In the genomic region with DNA sequence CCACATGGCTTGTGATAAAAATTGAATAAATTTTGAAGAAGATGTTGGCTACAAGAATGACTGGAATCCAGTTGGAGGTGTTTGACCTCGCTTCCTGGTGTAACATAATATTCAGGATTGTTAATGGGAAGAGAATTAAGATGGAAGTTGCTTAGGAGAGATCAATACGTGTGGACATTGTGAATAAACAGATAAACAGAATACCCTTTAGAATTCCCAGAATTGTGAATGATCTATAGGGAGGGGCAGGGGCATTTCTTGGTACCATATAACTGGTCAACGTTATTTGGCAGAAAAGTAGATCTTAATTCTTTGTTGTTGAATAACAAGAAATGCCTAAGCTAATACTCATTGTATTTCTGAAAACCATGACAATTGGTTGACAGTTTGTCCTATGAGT, we compare ENCODE assay signal across 9 mouse cellular contexts. TPM values are rescaled to one million over a fixed set of nuclear protein-coding genes. Genes with fewer than 3 reads are reported as not detected.
DNase-seq lines count a peak whose midpoint lies in the region; ATAC-seq and TF ChIP-seq lines count a peak whose summit lies in the region.
"Had no signal": no experiment of that assay in that cellular context is flagged by ENCODE, and none has a peak within 500 bp of the region (broad histone marks: within the 10 kb centered on the region; RNA-seq: fewer than 3 reads in every experiment).

No protein-coding gene starts in this region.

- H3K36me3 ChIP-seq in kidney, postnatal 0 days (ENCODE audit: insufficient read depth, low read length): no peaks in the 10 kb centered on the region
- peaks cover 8% of the 10 kb centered on the region; the same call in 1 of the 2 replicates for H3K36me3 ChIP-seq in embryonic facial prominence, embryonic 10.5 days (replicated peaks)
- H3K36me3 ChIP-seq in hindbrain, postnatal 0 days (ENCODE audit: insufficient read depth, low read length): no peaks in the 10 kb centered on the region
- H3K36me3 ChIP-seq in midbrain, embryonic 16.5 days (ENCODE audit: control insufficient read depth, insufficient read depth, low read length): no peaks in the 10 kb centered on the region

- no peak overlapping the region for H3K27ac ChIP-seq in kidney, postnatal 0 days
- H3K27ac ChIP-seq in embryonic facial prominence, embryonic 10.5 days (replicated peaks): no peak overlapping the region
- H3K27ac ChIP-seq in hindbrain, postnatal 0 days: no peak overlapping the region
- no peak overlapping the region for H3K27ac ChIP-seq in midbrain, embryonic 16.5 days (ENCODE audit: low read length)

- peak overlapping the region; percentile 16; the same call in 1 of the 2 replicates for H3K4me3 ChIP-seq in kidney, postnatal 0 days (replicated peaks; ENCODE audit: low read depth, low read length)
- H3K4me3 ChIP-seq in embryonic facial prominence, embryonic 10.5 days: peak overlapping the region; percentile 84
- H3K4me3 ChIP-seq in hindbrain, postnatal 0 days (ENCODE audit: low read length): peak overlapping the region; percentile 83
- H3K4me3 ChIP-seq in midbrain, embryonic 16.5 days (ENCODE audit: low read depth, low read length): peak overlapping the region; percentile 35

- H3K4me1 ChIP-seq in kidney, postnatal 0 days (replicated peaks; ENCODE audit: insufficient read depth, low read length): peaks cover 7% of the 10 kb centered on the region; the same call in 1 of the 2 replicates
- H3K4me1 ChIP-seq in embryonic facial prominence, embryonic 10.5 days: peaks cover 12% of the 10 kb centered on the region
- peaks cover 7% of the 10 kb centered on the region; the same call in 1 of the 2 replicates for H3K4me1 ChIP-seq in hindbrain, postnatal 0 days (ENCODE audit: insufficient read depth, low read length)
- peaks cover 28% of the 10 kb centered on the region for H3K4me1 ChIP-seq in midbrain, embryonic 16.5 days (ENCODE audit: control insufficient read depth, insufficient read depth, low read length)

- ATAC-seq in kidney, postnatal 0 days (replicated peaks; ENCODE audit: low FRiP score, low read depth): no peak
- no peak for ATAC-seq in hindbrain, postnatal 0 days
- no peak for ATAC-seq in midbrain, embryonic 16.5 days

- no peaks in the 10 kb centered on the region for H3K27me3 ChIP-seq in kidney, postnatal 0 days (ENCODE audit: insufficient read depth, low read length)
- no peaks in the 10 kb centered on the region for H3K27me3 ChIP-seq in embryonic facial prominence, embryonic 10.5 days (replicated peaks; ENCODE audit: low read depth, poor library complexity, severe bottlenecking)
- H3K27me3 ChIP-seq in hindbrain, postnatal 0 days (ENCODE audit: insufficient read depth, low read length): no peaks in the 10 kb centered on the region
- H3K27me3 ChIP-seq in midbrain, embryonic 16.5 days (ENCODE audit: control insufficient read depth, insufficient read depth, low read depth, low read length): no peaks in the 10 kb centered on the region

- no peak for TF ChIP-seq CTCF in kidney, postnatal 0 days (IDR thresholded peaks at IDR 0.05; ENCODE audit: low read depth)
- no peak for TF ChIP-seq CTCF in hindbrain, postnatal 0 days (IDR thresholded peaks at IDR 0.05; ENCODE audit: low read depth)

- H3K9ac ChIP-seq in kidney, postnatal 0 days (ENCODE audit: low read depth, low read length): no peak overlapping the region
- no peak overlapping the region for H3K9ac ChIP-seq in hindbrain, postnatal 0 days (replicated peaks; ENCODE audit: low read length)
- H3K9ac ChIP-seq in midbrain, embryonic 16.5 days (ENCODE audit: low read depth, low read length): no peak overlapping the region

- 65% methylated on average over 3 of the region's 3 CpGs for WGBS in kidney, postnatal 0 days
- WGBS in embryonic facial prominence, embryonic 10.5 days: 71% methylated on average over 3 of the region's 3 CpGs
- 48% methylated on average over 3 of the region's 3 CpGs for WGBS in hindbrain, postnatal 0 days
- 61% methylated on average over 3 of the region's 3 CpGs for WGBS in midbrain, embryonic 16.5 days

- no peaks in the 10 kb centered on the region for H3K9me3 ChIP-seq in kidney, postnatal 0 days (replicated peaks; ENCODE audit: low read length)
- no peaks in the 10 kb centered on the region for H3K9me3 ChIP-seq in embryonic facial prominence, embryonic 10.5 days
- no peaks in the 10 kb centered on the region for H3K9me3 ChIP-seq in hindbrain, postnatal 0 days (ENCODE audit: low read length)
- H3K9me3 ChIP-seq in midbrain, embryonic 16.5 days (replicated peaks; ENCODE audit: control insufficient read depth, low read length, poor library complexity, severe bottlenecking): no peaks in the 10 kb centered on the region; the same call in 1 of the 2 replicates

- no peak for DNase-seq in kidney, postnatal 0 days (ENCODE audit: low spot score)
- DNase-seq in kidney, postnatal 36 days: no peak
- no peak for DNase-seq in embryonic facial prominence, embryonic 10.5 days (ENCODE audit: low spot score)
- no peak for DNase-seq in hindbrain, postnatal 0 days (ENCODE audit: low spot score)
- no peak for DNase-seq in layer of hippocampus, adult 18-20 months (ENCODE audit: low spot score in 2 of 2)
- DNase-seq in retina, postnatal 1 day: no peak
- no peak for DNase-seq in adrenal gland, postnatal 14 days
- DNase-seq: embryo, embryonic 11 days had no signal

- H3K4me2 ChIP-seq in kidney, postnatal 0 days (ENCODE audit: low read length): peak overlapping the region; percentile 86
- H3K4me2 ChIP-seq in hindbrain, postnatal 0 days (ENCODE audit: low read depth, low read length): peak overlapping the region; percentile 83
- H3K4me2 ChIP-seq in midbrain, embryonic 16.5 days (ENCODE audit: low read length): peak overlapping the region; percentile 82

RNA-seq across cellular contexts. Expression of gene Ccdc71l, which starts 2.0 kb away (rescaled TPM):
- polyA plus RNA-seq in kidney, postnatal 0 days (2015; fragmentation: Nextera tagmentation; extraction: Ambion mirVana): 2.6 and 3.7 TPM in 2 replicates
- 2.9 and 3.0 TPM in 2 replicates for polyA plus RNA-seq in embryonic facial prominence, embryonic 10.5 days (2016; fragmentation: Nextera tagmentation; extraction: Ambion mirVana)
- total RNA-seq in hindbrain, postnatal 0 days (2014; rRNA removed): 21.0 and 27.9 TPM in 2 replicates
- polyA plus RNA-seq in hindbrain, postnatal 0 days (2015; fragmentation: Nextera tagmentation; extraction: Ambion mirVana): 2.9 and 3.0 TPM in 2 replicates
- 3.4 and 3.9 TPM in 2 replicates for polyA plus RNA-seq in midbrain, embryonic 16.5 days (2015; fragmentation: Nextera tagmentation; extraction: Ambion mirVana)
- total RNA-seq in layer of hippocampus, adult 18-20 months (2021): 10 to 100 TPM; 31.3 to 32.5 TPM
- total RNA-seq in adrenal gland, postnatal 14 days (2021): 13.3 and 17.1 TPM in 2 replicates

Comparison
In these comparisons a context has a peak if more than half of its experiments do, and no peak if none do; other contexts are left out.
1. H3K4me3 ChIP-seq: peak in every context shown above with its lines; median percentile 84 in embryonic facial prominence, embryonic 10.5 days; 83 in hindbrain, postnatal 0 days; 35 in midbrain, embryonic 16.5 days; 16 in kidney, postnatal 0 days.